Mouse (Mus musculus) liver, postnatal 0 days (tissue): ENCODE results near the gene Clpp.

Source experiments
- CTCF ChIP-seq: sonication (generic); IDR thresholded peaks from 2 replicates; pipeline ENCODE4 v1.5.1; 2016; ENCODE audit warnings: antibody characterized with exemption, low read depth
- EP300 ChIP-seq: IDR thresholded peaks from 2 replicates; pipeline ENCODE4 v1.6.1; 2016; ENCODE audit warnings: antibody characterized with exemption, low read depth, mild to moderate bottlenecking

GRCm38 (mm10) chr17:56975391-56975790 is 14.7 kb upstream of the Clpp start:
- TF ChIP-seq CTCF: no peak
- no peak for TF ChIP-seq EP300
